Mouse (Mus musculus): Measurements from ENCODE around the gene Eva1b. TPM values are rescaled to one million over a fixed set of nuclear protein-coding genes. Genes with fewer than 3 reads are reported as not detected.

Eva1b gene
- total RNA-seq, 2 experiments from 2014 or later = 15.7 to 16.2 TPM

DNA sequence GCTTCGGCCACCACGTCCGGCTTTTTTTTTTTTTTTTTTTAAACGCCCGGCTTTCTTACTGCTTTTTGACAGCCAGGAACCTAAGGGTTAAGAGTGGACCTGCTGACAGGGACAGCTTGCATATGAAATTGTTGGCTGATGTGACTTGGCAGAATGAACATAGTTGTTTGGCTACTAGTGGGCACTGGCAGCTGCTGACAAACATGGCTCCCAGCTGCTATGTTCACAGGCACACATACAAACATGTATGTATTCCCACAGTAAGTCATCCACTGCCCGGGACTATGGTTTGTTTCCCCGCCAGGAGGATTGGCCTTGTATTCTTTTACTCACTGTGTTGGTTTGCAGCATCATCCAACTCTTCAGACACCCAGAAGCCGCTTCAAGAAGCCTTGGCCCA lies 30.4 kb upstream of the Eva1b start:
- intact Hi-C loops (cut with DNase I) = no loop called here
- DNase-seq = no peak

DNA sequence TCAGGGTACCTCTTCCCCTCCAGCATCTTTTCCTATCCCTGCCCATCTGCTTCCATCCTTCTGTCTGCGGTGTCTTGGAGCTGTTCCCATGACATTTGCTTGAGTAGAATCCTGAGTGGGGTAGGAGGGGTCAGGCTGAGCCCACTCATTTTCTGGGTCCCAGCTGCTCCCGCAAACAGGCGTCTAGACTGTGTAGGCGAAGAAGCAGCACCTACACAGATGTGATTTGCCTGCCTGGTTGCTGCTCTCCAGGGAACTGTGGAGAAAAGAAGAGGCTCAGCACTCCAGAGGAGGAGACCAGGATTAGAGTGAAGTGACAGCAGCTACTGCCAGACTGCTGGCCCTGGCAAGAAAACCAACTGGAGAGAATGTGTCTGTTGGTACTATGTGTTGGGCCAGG lies 28.9 kb upstream of the Eva1b start:
- DNase-seq = no peak
- intact Hi-C loops (cut with DNase I) = no loop called here

DNA sequence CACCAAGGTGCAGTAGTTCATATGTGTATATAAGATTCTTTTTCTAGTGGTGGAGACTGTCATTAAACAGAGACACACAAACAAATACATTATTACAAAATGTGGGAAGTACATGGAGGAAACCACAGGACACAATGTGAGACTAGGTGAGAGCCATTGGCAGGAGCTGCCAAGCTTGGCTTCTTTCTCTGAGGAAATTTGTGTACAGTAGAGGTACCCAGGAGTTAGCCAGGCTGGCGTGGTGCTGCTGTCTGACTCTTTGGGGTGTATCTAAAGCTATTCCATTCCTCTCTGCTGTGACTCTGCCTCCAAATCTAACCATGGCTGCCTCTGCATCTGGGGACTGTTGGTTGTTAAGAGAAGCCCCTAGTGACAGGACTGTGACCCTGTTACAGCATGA lies 28.5 kb upstream of the Eva1b start:
- no peak for DNase-seq
- intact Hi-C loops (cut with DNase I) = no loop called here

DNA sequence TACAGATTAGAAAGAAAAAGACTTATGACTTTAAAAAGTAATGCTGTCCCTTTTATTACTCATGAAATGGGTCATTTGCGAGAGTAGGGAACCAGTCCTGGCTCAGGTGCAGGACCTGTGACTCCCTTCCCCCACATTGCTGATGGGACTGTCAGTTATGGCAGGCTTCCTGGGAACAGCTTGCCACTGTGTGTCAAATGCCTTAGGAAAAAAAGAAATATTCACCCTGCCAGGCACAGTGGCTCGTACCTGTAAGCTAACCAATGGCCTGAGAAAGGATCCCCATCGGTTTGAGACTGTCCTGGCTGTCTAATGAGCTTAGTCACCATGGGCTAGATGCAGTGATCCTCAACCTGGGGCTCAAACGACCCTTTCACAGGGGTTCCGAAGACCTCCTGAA lies 27.5 kb upstream of the Eva1b start:
- no peak for DNase-seq
- intact Hi-C loops (cut with DNase I) = no loop called here

- intact Hi-C loops (cut with DNase I) = no loop called here
- DNase-seq = no peak
Observed at GRCm38 (mm10) chr4:126120506-126120905, 27.0 kb upstream of the Eva1b start.

DNA sequence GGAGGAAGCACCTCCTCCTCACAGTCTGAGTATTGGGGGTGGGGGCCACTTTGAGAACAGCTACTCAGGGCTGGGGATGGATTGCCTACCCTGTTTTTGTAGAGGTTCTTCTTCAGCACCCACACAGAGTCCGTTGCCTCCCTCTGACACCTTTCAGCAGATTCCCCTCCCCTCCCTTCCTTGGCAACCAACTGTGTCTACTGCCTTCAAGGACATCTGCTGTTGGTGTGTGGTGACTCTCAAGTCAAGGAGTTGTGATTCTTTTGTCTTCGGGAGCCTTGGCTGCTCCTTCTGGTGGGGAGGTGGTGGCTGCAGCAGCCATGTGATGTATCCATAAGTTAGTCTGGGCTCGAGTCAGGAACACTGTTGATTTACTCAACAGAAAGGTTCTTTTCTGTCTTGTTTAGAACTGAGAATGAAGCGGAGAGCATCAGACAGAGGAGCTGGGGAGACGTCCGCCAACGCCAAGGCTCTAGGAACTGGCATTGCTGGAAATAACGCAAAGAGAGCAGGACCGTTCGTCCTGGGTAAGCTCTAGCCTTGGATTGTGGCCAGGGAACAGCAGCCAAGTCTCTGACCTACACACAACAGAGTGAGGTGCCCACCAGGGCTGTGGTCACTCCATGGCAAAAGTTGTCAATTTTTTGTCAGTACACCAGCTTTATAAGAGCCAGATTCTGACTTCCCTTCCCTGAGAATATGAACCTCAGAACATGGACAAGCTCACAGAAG lies 24.1 kb upstream of the Eva1b start:
- intact Hi-C loops (cut with DNase I) = no loop called here
- no peak for DNase-seq

GRCm38 (mm10) chr4:126130502-126130901 lies 17.0 kb upstream of the Eva1b start:
- no peak for DNase-seq
- intact Hi-C loops (cut with DNase I) = no loop called here

DNA sequence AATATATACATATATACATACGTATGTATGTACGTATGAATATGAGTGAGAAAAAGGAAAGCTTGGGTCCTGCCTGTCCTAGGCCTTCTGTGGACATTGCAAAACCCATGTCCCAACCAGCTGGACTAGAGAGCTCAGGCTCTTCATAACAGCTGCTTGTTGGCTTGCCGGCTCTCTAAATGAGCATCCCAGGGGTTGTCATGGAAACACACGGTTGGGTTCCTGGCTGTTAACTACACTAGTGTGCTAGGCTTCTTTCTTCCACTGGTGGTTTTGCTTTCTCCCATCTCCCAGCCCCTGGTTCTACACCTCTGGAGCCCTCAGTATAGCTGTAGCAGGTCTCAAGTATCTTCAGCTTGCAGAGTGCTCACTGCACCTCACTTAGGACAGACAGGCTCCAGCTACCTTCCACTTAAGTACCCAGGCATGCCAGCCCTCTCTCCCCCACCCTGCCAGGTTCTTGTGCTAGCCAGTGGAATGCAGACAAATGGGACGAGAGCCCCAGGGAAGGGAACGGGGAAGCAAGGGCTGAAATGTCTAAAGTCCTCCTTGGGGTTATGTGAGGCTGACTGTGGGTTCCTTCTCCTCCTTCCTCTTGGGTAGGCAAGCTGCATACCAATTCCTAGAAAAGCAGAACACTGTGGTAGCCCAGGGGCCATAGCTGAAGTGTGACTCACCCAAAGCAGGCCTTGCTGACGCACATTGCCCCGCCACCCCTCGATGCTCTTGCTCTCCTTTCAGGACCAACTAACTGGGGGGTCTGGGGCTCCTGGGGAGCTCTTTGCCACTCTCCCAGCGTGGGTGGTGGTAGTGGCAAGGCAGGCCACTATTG lies 16.0 kb upstream of the Eva1b start:
- DNase-seq = no peak
- intact Hi-C loops (cut with DNase I) = no loop called here

- intact Hi-C loops (cut with DNase I) = no loop called here
- no peak for DNase-seq
Observed at GRCm38 (mm10) chr4:126132636-126133264, 14.8 kb upstream of the Eva1b start.

DNA sequence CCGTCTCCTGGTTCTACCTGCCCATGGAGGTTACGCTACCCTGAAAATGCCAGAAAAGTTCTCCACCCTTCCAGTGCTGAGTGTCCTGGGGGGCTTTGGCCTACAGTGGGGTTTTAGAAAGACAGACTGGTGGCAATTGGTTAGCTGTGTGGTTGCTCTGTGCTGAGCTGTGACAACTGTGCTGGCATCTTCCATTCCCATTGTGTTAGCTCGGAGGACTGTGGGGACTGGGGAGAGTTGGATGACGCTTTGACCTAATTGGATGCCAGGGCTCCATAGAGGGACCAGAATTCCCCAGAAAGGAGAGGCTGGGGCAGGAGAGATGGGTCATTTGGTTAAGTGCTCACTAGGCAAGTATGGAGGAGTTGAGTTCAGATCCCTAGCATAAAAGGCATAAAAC lies 13.3 kb upstream of the Eva1b start:
- intact Hi-C loops (cut with DNase I) = no loop called here
- DNase-seq = no peak

DNA sequence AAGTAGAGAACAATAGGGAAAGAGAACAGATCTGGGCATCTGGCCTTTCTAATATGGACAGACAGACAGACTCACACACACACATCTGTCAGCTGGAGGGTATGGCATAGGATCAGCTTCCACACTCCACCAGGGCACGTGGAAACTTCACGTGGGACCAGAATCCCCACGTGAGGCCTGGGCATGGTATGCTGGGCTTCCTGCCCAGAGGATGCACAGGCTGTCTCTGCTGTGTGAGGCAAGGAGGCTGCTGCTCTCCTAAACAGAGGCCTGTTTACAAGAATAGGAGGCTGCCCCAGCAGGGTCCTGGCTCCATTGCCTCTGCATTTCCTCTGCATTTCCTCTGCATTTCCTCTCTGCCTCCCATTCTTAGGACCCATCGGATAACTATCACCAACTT lies 12.9 kb upstream of the Eva1b start:
- no peak for DNase-seq
- intact Hi-C loops (cut with DNase I) = no loop called here

- no peak for DNase-seq
- intact Hi-C loops (cut with DNase I) = no loop called here
Observed at GRCm38 (mm10) chr4:126137773-126138172, 9.8 kb upstream of the Eva1b start.

GRCm38 (mm10) chr4:126141021-126141420 lies 6.5 kb upstream of the Eva1b start:
- intact Hi-C loops (cut with DNase I) = no loop called here
- no peak for DNase-seq

DNA sequence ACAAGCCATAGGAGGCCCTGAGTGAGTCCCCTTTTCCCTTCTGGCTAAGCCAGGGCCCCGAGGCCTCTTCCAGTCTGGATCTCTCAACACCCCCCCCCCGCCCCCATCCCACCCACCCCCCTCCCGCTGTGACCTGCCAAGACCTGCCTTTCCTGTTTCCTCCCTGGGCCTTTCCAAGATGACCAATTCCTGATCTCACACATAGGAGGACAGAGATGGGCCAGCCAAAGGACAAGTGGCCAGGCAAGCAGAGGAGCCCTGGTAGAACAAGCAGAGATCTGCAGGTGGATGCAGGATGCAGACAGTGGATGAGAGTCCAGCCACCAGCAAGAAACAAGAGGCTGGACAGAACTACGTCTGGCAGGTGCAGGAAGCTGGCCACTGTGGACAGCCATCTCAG lies 2.1 kb upstream of the Eva1b start:
- intact Hi-C loops (cut with DNase I) = no loop called here
- DNase-seq = no peak

DNA sequence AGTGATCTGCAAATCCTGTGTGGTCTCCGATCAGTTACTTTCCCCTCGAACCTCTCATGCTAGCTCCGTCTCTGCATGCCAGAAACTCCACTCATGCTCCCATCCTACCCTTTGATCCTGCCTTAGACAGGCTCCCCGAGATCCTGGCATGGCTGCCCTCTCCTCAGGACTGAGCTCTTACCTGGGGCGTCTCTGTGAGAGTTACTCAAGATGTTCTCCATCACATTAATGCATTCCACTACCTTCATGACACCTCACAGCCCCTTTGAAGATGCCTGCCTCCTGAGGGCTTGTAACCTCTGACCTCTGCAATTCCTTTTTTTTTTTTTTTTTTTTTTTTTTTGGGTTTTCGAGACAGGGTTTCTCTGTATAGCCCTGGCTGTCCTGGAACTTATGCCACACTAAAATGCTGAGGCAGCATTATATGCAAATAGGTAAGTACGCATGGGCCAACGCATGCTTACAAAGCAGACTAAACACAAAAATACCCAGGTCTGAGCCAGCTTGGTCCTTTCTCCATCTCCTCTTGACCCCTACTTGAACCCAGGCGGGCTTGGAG lies 491 bp upstream of the Eva1b start:
- intact Hi-C loops (cut with DNase I) = no loop called here
- DNase-seq = no peak

DNA sequence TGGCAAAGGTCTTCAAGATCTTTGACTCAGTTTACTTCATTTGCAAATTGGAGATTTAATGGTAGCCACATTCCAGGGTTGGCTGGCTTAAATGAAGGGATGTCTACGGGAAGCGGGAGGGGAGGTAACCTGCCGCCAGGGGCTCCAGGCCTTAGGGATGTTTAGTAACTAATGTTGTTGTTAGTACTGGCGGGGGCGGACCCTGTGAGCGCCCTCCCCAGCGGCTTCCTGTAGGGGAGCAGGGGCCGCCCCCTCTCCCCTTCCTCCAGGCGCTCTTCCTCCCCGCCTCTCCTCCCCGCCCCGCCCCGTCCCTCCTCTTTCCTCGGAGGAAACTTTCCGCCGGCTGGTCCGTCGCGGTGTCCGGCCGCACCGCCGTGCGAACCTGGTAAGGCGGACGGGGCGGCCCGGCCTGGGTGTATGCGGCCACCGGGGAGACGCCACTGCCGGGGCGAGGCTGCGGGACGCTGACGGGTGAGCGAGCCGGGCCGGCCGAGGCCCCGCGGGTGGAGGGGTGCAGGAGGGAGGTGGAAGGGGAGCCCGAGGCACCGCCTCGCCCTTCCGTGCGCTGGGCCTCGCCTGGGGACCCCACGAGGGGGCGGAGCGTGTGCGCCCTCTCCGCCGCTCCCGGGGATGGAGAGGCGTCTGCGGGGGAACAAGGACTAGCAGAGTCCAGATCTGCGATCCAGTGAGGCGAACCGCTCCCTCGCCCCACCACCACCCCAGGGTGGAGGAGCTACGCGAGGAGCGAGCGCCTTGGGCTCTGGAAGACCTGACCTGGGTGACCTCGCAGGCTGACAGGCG lies 817 bp downstream of the Eva1b start:
- peak; percentile 73 to 83 for DNase-seq
- intact Hi-C loops (cut with DNase I) = loop anchor here (2.0 kb wide), 2 partner anchors 14 to 38 kb away; partner anchors contain the start of gene Sh3d21

DNA sequence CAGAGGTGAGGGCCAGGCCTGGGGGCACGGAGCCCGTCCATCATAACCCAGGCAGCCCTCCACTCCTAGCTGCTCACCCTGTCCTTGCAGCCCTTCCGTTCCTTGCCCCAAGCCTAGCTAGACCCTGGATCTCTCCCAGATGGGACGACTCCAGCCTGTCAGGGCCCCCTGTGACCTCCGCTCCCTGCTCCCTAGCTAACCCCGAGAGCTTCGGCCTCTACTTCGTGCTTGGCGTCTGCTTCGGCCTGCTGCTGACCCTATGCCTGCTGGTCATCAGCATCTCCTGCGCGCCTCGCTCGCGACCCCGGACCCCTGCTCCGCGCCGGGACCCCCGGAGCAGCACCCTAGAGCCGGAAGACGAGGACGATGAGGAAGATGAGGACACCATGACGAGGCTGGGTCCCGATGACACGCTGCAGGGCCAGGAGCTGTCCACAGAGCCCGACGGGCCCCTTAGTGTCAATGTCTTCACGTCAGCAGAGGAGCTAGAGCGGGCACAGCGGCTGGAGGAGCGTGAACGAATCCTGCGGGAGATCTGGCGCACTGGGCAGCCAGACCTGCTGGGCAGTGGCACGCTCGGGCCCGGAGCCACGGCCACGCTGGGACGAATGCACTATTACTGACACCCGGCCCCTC lies 1.6 kb downstream of the Eva1b start:
- DNase-seq = no peak
- intact Hi-C loops (cut with DNase I) = loop anchor here (2.0 kb wide), 2 partner anchors 14 to 38 kb away; partner anchors contain the start of gene Sh3d21

DNA sequence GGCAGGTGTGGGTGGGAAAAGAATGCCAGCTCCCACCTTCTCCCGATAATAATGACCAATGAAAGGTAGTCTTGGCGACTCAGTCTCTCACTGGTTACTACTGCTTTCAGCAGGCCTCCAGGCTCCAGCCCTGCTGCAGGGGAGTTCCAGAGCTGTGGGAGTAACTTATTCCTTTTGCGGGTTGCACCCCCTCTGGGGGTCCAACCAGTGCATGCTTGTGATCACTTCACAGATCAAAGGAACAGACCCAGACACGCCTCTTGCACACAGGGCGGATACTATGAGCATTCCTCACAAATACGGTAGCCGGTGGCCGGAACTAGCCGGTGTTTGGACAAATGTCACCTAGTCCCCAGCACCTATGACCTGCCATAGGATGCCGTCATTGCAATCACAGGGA lies 2.3 kb downstream of the Eva1b start:
- intact Hi-C loops (cut with DNase I) = loop anchor here (2.0 kb wide), 2 partner anchors 13 to 39 kb away; partner anchors contain the start of gene Sh3d21

GRCm38 (mm10) chr4:126150297-126150948 lies 2.9 kb downstream of the Eva1b start:
- intact Hi-C loops (cut with DNase I) = no loop called here
- peak; percentile 68 to 73 for DNase-seq

More for the DNA sequence above, 2.3 kb downstream of the Eva1b start:
- peak in 1 of 2 experiments; percentile 38 for DNase-seq

All from heart, postnatal 36 days (tissue).